In genomic region chr9:102300985-102301384, GRCm38 (mm10) we compare ENCODE assay signal across 18 mouse cellular contexts. TPM values are rescaled to one million over a fixed set of nuclear protein-coding genes. Genes with fewer than 3 reads are reported as not detected.
"Had no signal": no experiment of that assay in that cellular context is flagged by ENCODE, and none has a peak within 500 bp of the region (broad histone marks: within the 10 kb centered on the region; RNA-seq: fewer than 3 reads in every experiment).

No protein-coding gene starts in this region.

- H3K9ac ChIP-seq: lung, embryonic 14.5 days; midbrain, embryonic 12.5 days; neural tube, embryonic 12.5 days; stomach, embryonic 15.5 days had no signal

- H3K27ac ChIP-seq: midbrain, embryonic 10.5 days; midbrain, embryonic 12.5 days; neural tube, embryonic 12.5 days; stomach, embryonic 15.5 days; stomach, postnatal 0 days had no signal

- H3K9me3 ChIP-seq: midbrain, embryonic 10.5 days; midbrain, embryonic 12.5 days; neural tube, embryonic 12.5 days; stomach, embryonic 15.5 days had no signal

- H3K36me3 ChIP-seq: midbrain, embryonic 10.5 days; midbrain, embryonic 12.5 days; neural tube, embryonic 12.5 days; stomach, embryonic 15.5 days had no signal

- ATAC-seq: midbrain, embryonic 16.5 days had no signal

- DNase-seq: lung, adult 18-20 months; lung, embryonic 14.5 days; lung, postnatal 10 days; lung, postnatal 4 days; midbrain, embryonic 14.5 days; right cerebral cortex, postnatal 25 days; right cerebral cortex, postnatal 4 days; thymus, adult 2 months; thymus, postnatal 25 days; thymus, postnatal 4 days had no signal

- H3K4me1 ChIP-seq: neural tube, embryonic 12.5 days; stomach, embryonic 15.5 days had no signal

- H3K4me3 ChIP-seq: midbrain, embryonic 10.5 days; midbrain, embryonic 12.5 days; neural tube, embryonic 12.5 days; stomach, embryonic 15.5 days had no signal

- H3K27me3 ChIP-seq: midbrain, embryonic 12.5 days; stomach, embryonic 15.5 days had no signal

- H3K4me2 ChIP-seq: lung, embryonic 14.5 days; midbrain, embryonic 12.5 days; neural tube, embryonic 12.5 days; stomach, embryonic 15.5 days had no signal

RNA-seq across cellular contexts. Expression of gene Ephb1, which starts 53.5 kb away (rescaled TPM):
- total RNA-seq: megakaryocyte, adult 5-6 weeks; neutrophil, adult 5-6 weeks had no signal
